8 mouse cellular contexts compared by ENCODE assay signal in genomic region chr11:94133344-94133955, GRCm38 (mm10).
A peak's percentile ranks its signal among the peaks of the same experiment; 100 is the strongest.
DNase-seq lines count a peak whose midpoint lies in the region; ATAC-seq and TF ChIP-seq lines count a peak whose summit lies in the region.

No protein-coding gene starts in this region.

- H3K4me2 ChIP-seq in intestine, postnatal 0 days (replicated peaks; ENCODE audit: low read depth) = 0 out of 2 replicates have a peak overlapping the region, but pooled peaks have one; percentile 24

- H3K9me3 ChIP-seq in intestine, postnatal 0 days (ENCODE audit: control insufficient read depth) = no peaks in the 10 kb centered on the region
- no peaks in the 10 kb centered on the region for H3K9me3 ChIP-seq in midbrain, embryonic 10.5 days (replicated peaks)

- ATAC-seq in intestine, postnatal 0 days = peak; percentile 74

- H3K9ac ChIP-seq in intestine, postnatal 0 days (ENCODE audit: low read depth, low read length) = no peak overlapping the region; the same call in 1 of the 2 replicates

- H3K4me3 ChIP-seq in intestine, postnatal 0 days (ENCODE audit: low read depth, low read length) = no peak overlapping the region
- peak overlapping the region; percentile 28 for H3K4me3 ChIP-seq in midbrain, embryonic 10.5 days

- peak overlapping the region; percentile 88 for H3K27ac ChIP-seq in intestine, postnatal 0 days (ENCODE audit: low read depth, low read length)
- peak overlapping the region; percentile 39; the same call in 1 of the 2 replicates for H3K27ac ChIP-seq in midbrain, embryonic 10.5 days (replicated peaks)

- peak; percentile 99 for TF ChIP-seq CTCF in intestine, postnatal 0 days (IDR thresholded peaks at IDR 0.05; ENCODE audit: low read depth)

- peak; percentile 93 for DNase-seq in adrenal gland, adult 2 months
- peak; percentile 88 for DNase-seq in embryo, embryonic 11 days
- DNase-seq in heart, adult 11 months = peak; percentile 99
- DNase-seq in left cerebral cortex, postnatal 4 days = peak; percentile 94
- DNase-seq in midbrain, embryonic 10.5 days (ENCODE audit: low spot score) = peak; percentile 84
- peak; percentile 71 for DNase-seq in right cerebral cortex, postnatal 36 days (ENCODE audit: low spot score in 2 of 2)
- DNase-seq in urinary bladder, postnatal 4 days (ENCODE audit: low spot score in 2 of 2) = peak; percentile 75 to 87

- intact Hi-C loops in left cerebral cortex, postnatal 4 days (cut with DNase I) = loop anchor here (5.0 to 10.0 kb wide), 3 partner anchors 79 to 351 kb away; partner anchors contain the start of genes Spata20 and Tob1

- H3K36me3 ChIP-seq in intestine, postnatal 0 days (ENCODE audit: control insufficient read depth, insufficient read depth) = no peaks in the 10 kb centered on the region
- peaks cover 4% of the 10 kb centered on the region; the same call in 1 of the 2 replicates for H3K36me3 ChIP-seq in midbrain, embryonic 10.5 days

- H3K27me3 ChIP-seq in intestine, postnatal 0 days (replicated peaks; ENCODE audit: control insufficient read depth, insufficient read depth, low read length) = no peaks in the 10 kb centered on the region
- no peaks in the 10 kb centered on the region for H3K27me3 ChIP-seq in midbrain, embryonic 10.5 days (ENCODE audit: low read depth, poor library complexity, severe bottlenecking)

- H3K4me1 ChIP-seq in intestine, postnatal 0 days (replicated peaks; ENCODE audit: control insufficient read depth, insufficient read depth, low read length) = peaks cover 28% of the 10 kb centered on the region
- peaks cover 56% of the 10 kb centered on the region for H3K4me1 ChIP-seq in midbrain, embryonic 10.5 days

- WGBS in intestine, postnatal 0 days = 15% methylated on average over 11 of the region's 11 CpGs
- 20% methylated on average over 11 of the region's 11 CpGs for WGBS in midbrain, embryonic 10.5 days
